Mouse (Mus musculus): Measurements from ENCODE around the gene Gabpb2. TPM values are rescaled to one million over a fixed set of nuclear protein-coding genes. Genes with fewer than 3 reads are reported as not detected.

Gabpb2 gene
- total and polyA plus RNA-seq, 3 experiments, result 72.2 to 92.8 (median 82.2) TPM

- no peak for TF ChIP-seq TBP (IDR thresholded peaks at IDR 0.05; ENCODE audit: low read depth, low read length)
These were observed 30.1 kb upstream of the Gabpb2 start (continued) for GRCm38 (mm10) chr3:95247660-95248336.

GRCm38 (mm10) chr3:95246465-95247231 lies 28.9 kb upstream of the Gabpb2 start:
- DNase-seq (ENCODE audit: low read depth, low spot score), result peak; percentile 100
- Histone ChIP-seq H3K9ac (ENCODE audit: control insufficient read depth, low read depth, low read length, poor library complexity, severe bottlenecking) (peak overlapping the region; percentile 58), H3K27ac (ENCODE audit: control insufficient read depth, low read depth, low read length) (peak overlapping the region; percentile 92), H3K4me3 (ENCODE audit: control insufficient read depth in 1 of 2, insufficient read depth in 1 of 2, low read depth in 2 of 2, low read length in 2 of 2) (no peak overlapping the region), H3K4me1 (ENCODE audit: control insufficient read depth in 1 of 2, insufficient read depth in 2 of 2, low read length in 2 of 2) (peaks cover 25 to 32% of the 10 kb centered on the region in 2 experiments), H3K9me3 (replicated peaks; ENCODE audit: insufficient read depth, low read length) (no peaks in the 10 kb centered on the region), H3K79me2 (ENCODE audit: control insufficient read depth, insufficient read depth, low read length, poor library complexity) (no peaks in the 10 kb centered on the region), H3K36me3 (ENCODE audit: control insufficient read depth in 1 of 2, insufficient read depth in 2 of 2, low read length in 2 of 2) (peaks cover 0 to 25% of the 10 kb centered on the region in 2 experiments; a peak in 2 of 4 replicates), H3K27me3 (ENCODE audit: control insufficient read depth in 1 of 2, insufficient read depth in 2 of 2, low read length in 2 of 2) (no peaks in the 10 kb centered on the region)
- TF ChIP-seq NRF1 (IDR thresholded peaks at IDR 0.05; ENCODE audit: insufficient read depth, low read depth, low read length, poor library complexity, severe bottlenecking) (no peak; the same call in 1 of the 2 replicates), GABPA (IDR thresholded peaks at IDR 0.05; ENCODE audit: low read depth, low read length) (peak; percentile 93), USF1 (IDR thresholded peaks at IDR 0.05; ENCODE audit: low read depth, low read length) (no peak), ETS1 (IDR thresholded peaks at IDR 0.05; ENCODE audit: low read depth, low read length) (peak; percentile 89), ZKSCAN1 (IDR thresholded peaks at IDR 0.05; ENCODE audit: low read depth, low read length) (no peak), JUND (IDR thresholded peaks at IDR 0.05; ENCODE audit: low read depth, low read length) (peak; percentile 77), KAT2A (conservative IDR thresholded peaks at IDR 0.05; ENCODE audit: low read depth, low read length) (no peak), BHLHE40 (IDR thresholded peaks at IDR 0.05; ENCODE audit: borderline replicate concordance, low read depth, low read length) (peak; percentile 41), CTCF (IDR thresholded peaks at IDR 0.05 in 2 of 3, conservative IDR thresholded peaks at IDR 0.05 in 1 of 3; ENCODE audit: control insufficient read depth in 1 of 3, insufficient read depth in 1 of 3, low read depth in 2 of 3, low read length in 3 of 3, poor library complexity in 1 of 3, severe bottlenecking in 1 of 3) (no peak), HCFC1 (IDR thresholded peaks at IDR 0.05; ENCODE audit: low read depth, low read length) (peak; percentile 14), USF2 (IDR thresholded peaks at IDR 0.05; ENCODE audit: borderline replicate concordance in 1 of 2, insufficient read depth in 1 of 2, low read depth in 1 of 2, low read length in 2 of 2) (no peak), TAL1 (IDR thresholded peaks at IDR 0.05; ENCODE audit: low read length) (peak; percentile 54), RAD21 (IDR thresholded peaks at IDR 0.05; ENCODE audit: low read depth, low read length) (no peak), POLR2AphosphoS2 (IDR thresholded peaks at IDR 0.05; ENCODE audit: low read length) (peak; percentile 80), TCF12 (IDR thresholded peaks at IDR 0.05; ENCODE audit: low read depth, low read length) (peak; percentile 74), EP300 (IDR thresholded peaks at IDR 0.05; ENCODE audit: low read depth in 1 of 2, low read length in 2 of 2) (peak; percentile 73 to 75; a peak in 2 of 4 replicates), TBP (IDR thresholded peaks at IDR 0.05; ENCODE audit: low read depth, low read length) (peak; percentile 97), MXI1 (IDR thresholded peaks at IDR 0.05; ENCODE audit: low read depth, low read length) (peak; percentile 88; the same call in 1 of the 2 replicates), MAFK (IDR thresholded peaks at IDR 0.05; ENCODE audit: borderline replicate concordance, low read depth, low read length) (peak; percentile 98), ELF1 (IDR thresholded peaks at IDR 0.05; ENCODE audit: low read depth, low read length) (no peak), MYC (IDR thresholded peaks at IDR 0.05; ENCODE audit: low read depth, low read length) (0 out of 2 replicates have a peak, but pooled peaks have one; percentile 68), MAX (IDR thresholded peaks at IDR 0.05; ENCODE audit: low read length) (peak; percentile 54; the same call in 1 of the 2 replicates), RCOR1 (IDR thresholded peaks at IDR 0.05; ENCODE audit: low read depth, low read length) (peak; percentile 21), ZNF384 (IDR thresholded peaks at IDR 0.05; ENCODE audit: low read depth, low read length) (no peak), MYB (IDR thresholded peaks at IDR 0.05; ENCODE audit: low read depth, low read length) (peak; percentile 52), MAZ (IDR thresholded peaks at IDR 0.05; ENCODE audit: low read depth, low read length) (peak; percentile 74), POLR2A (IDR thresholded peaks at IDR 0.05; ENCODE audit: control insufficient read depth in 1 of 2, insufficient read depth in 1 of 2, low read depth in 1 of 2, low read length in 2 of 2, poor library complexity in 1 of 2) (peak in 1 of 2 experiments; percentile 63; a peak in 2 of 4 replicates), ZMIZ1 (IDR thresholded peaks at IDR 0.05; ENCODE audit: low read depth, low read length) (no peak), SMC3 (IDR thresholded peaks at IDR 0.05; ENCODE audit: low read depth, low read length) (no peak; the same call in 1 of the 2 replicates), NELFE (IDR thresholded peaks at IDR 0.05; ENCODE audit: low read depth, low read length) (no peak), MEF2A (IDR thresholded peaks at IDR 0.05; ENCODE audit: extremely low read depth, insufficient replicate concordance, low read depth, low read length, poor library complexity, severe bottlenecking) (peak; percentile 30; the same call in 1 of the 2 replicates)
